Mouse (Mus musculus): ENCODE measurements around the gene Ctsd.
"Not testable (repeated sequence)": the region's sequence is repeated elsewhere in the genome, so short reads cannot be mapped to it uniquely, and the experiment has no call there.

Gene Ctsd

GRCm38 (mm10) chr7:142373641-142374412 is 14.0 kb downstream of the Ctsd start, which contains the start of gene Ifitm10:
Ifitm10 (minus strand) TSS chr7:142373753.
- peak; percentile 61 for DNase-seq

- no peak for DNase-seq
These were observed 14.8 kb downstream of the Ctsd start for GRCm38 (mm10) chr7:142373039-142373438.

GRCm38 (mm10) chr7:142371768-142372661 is 15.8 kb downstream of the Ctsd start:
- DNase-seq = peak; percentile 71

GRCm38 (mm10) chr7:142371398-142371767 is 16.5 kb downstream of the Ctsd start:
- peak; percentile 86 for DNase-seq

- DNase-seq = no peak
These were observed 16.9 kb downstream of the Ctsd start for GRCm38 (mm10) chr7:142370937-142371336.

- peak; percentile 84 for DNase-seq
These were observed 18.0 kb downstream of the Ctsd start for GRCm38 (mm10) chr7:142369820-142370219.

- DNase-seq = peak; percentile 95
These were observed 19.0 kb downstream of the Ctsd start for GRCm38 (mm10) chr7:142368856-142369255.

GRCm38 (mm10) chr7:142363107-142363506 is 24.7 kb downstream of the Ctsd start:
- no peak for DNase-seq

GRCm38 (mm10) chr7:142360743-142361142 is 27.1 kb downstream of the Ctsd start:
- no peak for DNase-seq

GRCm38 (mm10) chr7:142359129-142359528 is 28.7 kb downstream of the Ctsd start:
- no peak for DNase-seq

GRCm38 (mm10) chr7:142357566-142357965 is 30.3 kb downstream of the Ctsd start:
- DNase-seq = no peak

GRCm38 (mm10) chr7:142354661-142355233 is 33.1 kb downstream of the Ctsd start:
- DNase-seq = no peak

- DNase-seq = no peak
These were observed 34.0 kb downstream of the Ctsd start for GRCm38 (mm10) chr7:142353854-142354253.

- no peak for DNase-seq
These were observed 36.3 kb downstream of the Ctsd start for GRCm38 (mm10) chr7:142351569-142351968.

- DNase-seq = no peak
These were observed 38.4 kb downstream of the Ctsd start for GRCm38 (mm10) chr7:142349308-142349961.

GRCm38 (mm10) chr7:142347542-142347941 is 40.3 kb downstream of the Ctsd start:
- DNase-seq = no peak

- DNase-seq = no peak
These were observed 45.6 kb downstream of the Ctsd start for GRCm38 (mm10) chr7:142342247-142342640.

- no peak for DNase-seq
These were observed 46.1 kb downstream of the Ctsd start for GRCm38 (mm10) chr7:142341564-142342246.

- no peak for DNase-seq
These were observed 47.4 kb downstream of the Ctsd start for GRCm38 (mm10) chr7:142340269-142340970.

- peak; percentile 93 for DNase-seq
These were observed 52.7 kb downstream of the Ctsd start for GRCm38 (mm10) chr7:142335151-142335550.

- DNase-seq = peak; percentile 85
These were observed 53.6 kb downstream of the Ctsd start for GRCm38 (mm10) chr7:142334246-142334645.

- DNase-seq = not testable (repeated sequence)
These were observed 55.1 kb downstream of the Ctsd start for GRCm38 (mm10) chr7:142332741-142333140.

Measured in cerebellum, adult 11-12 months (tissue).